Mouse (Mus musculus) bone marrow, adult 2 months (tissue): ENCODE measurements around the gene Vcp. TPM values are rescaled to one million over a fixed set of nuclear protein-coding genes. Genes with fewer than 3 reads are reported as not detected.
"Not testable (repeated sequence)": the region's sequence is repeated elsewhere in the genome, so short reads cannot be mapped to it uniquely, and the experiment has no call there.

Source experiments
- H3K27ac ChIP-seq: fragments of 200-500 bp; 2 replicates; pipeline ENCODE4 v1.5.1; 2012; ENCODE audit warnings: low read depth, mild to moderate bottlenecking, control low read depth, inconsistent platforms, low read length; ENCODE audit not compliant: control insufficient read depth, poor library complexity, insufficient read depth
- H3K4me1 ChIP-seq: fragments of 200-500 bp; 2 replicates; pipeline ENCODE4 v1.6.1; 2011; ENCODE audit warnings: low read length; ENCODE audit not compliant: control insufficient read depth, insufficient read depth
- H3K4me3 ChIP-seq: fragments of 200-500 bp; replicated peaks from 2 replicates; pipeline ENCODE3; 2011; ENCODE audit warnings: mild to moderate bottlenecking, low read depth, low read length, control low read depth; ENCODE audit not compliant: control insufficient read depth
- CTCF ChIP-seq: fragments of 200-500 bp; IDR thresholded peaks from 2 replicates; pipeline ENCODE4 v1.5.1; 2011; ENCODE audit warnings: low read length, control low read depth; ENCODE audit not compliant: control insufficient read depth, insufficient read depth
- POLR2A ChIP-seq: fragments of 200-500 bp; IDR thresholded peaks from 2 replicates; pipeline ENCODE4 v1.6.1; 2011; ENCODE audit warnings: low read depth, mild to moderate bottlenecking, control low read depth, low read length, borderline replicate concordance; ENCODE audit not compliant: control insufficient read depth
- WGBS: fragments of 180-500 bp; shearing (Covaris S2); methylation state at CpG from one replicate; pipeline ENCODE4 v1.1.7; 2018; 5-methylcytosine and 5-hydroxymethylcytosine counted together
- polyA plus RNA-seq: library from polyadenylated mRNA; stranded (reverse); fragments of >200 nt; gene quantifications from 2 replicates; pipeline ENCODE4 v1.2.4, GENCODE M21; 2011; ENCODE audit warnings: low replicate concordance; ENCODE audit not compliant: missing spikeins, insufficient read depth, insufficient read length

The Vcp gene
- polyA plus RNA-seq, 1 experiment, result 93.9 TPM

DNA sequence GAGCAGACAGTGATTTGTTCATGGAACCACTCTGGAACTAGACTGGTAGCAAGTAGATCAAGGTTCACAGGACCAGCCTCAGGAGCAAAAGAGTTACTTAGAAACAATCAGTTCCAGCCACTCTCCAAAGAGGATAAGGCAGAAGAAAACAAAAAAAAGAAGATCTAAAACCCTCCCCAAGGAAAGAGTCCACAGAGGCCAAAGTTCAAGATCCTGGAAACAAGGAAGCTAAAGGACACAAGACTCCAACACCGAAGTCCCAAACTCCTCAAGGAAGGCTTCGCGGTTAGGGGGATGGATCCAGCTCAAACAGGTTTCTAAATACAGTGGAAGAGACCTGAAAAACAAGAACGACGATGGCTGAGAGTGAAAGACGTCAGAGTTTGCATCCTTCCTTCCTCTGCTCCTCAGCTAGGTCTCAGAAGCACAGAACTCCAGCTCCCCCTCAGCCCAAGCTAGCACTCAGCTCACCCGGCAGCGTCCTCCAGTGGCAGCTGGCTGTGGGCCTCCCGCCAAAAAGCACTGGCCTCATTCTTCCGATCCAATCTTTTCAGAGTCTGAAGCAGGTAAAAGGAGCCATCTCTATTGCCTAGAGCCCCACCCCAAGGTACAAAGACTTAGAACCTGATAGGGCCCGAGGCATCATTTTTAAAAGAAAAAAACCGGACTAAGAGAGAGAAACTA, 2.6 kb upstream of the Vcp start:
- WGBS, result 88% methylated on average over 12 of the region's 12 CpGs
- H3K27ac ChIP-seq, result no peak overlapping the region
- H3K4me3 ChIP-seq, result no peak overlapping the region
- no peaks in the 10 kb centered on the region; the same call in 1 of the 2 replicates for H3K4me1 ChIP-seq
- no peak for TF ChIP-seq POLR2A

- TF ChIP-seq POLR2A (no peak), CTCF (no peak)
- 81% methylated on average over 2 of the region's 2 CpGs for WGBS
- H3K4me1 ChIP-seq, result no peaks in the 10 kb centered on the region; the same call in 1 of the 2 replicates
- no peak overlapping the region for H3K27ac ChIP-seq
- no peak overlapping the region for H3K4me3 ChIP-seq
These were observed 965 bp upstream of the Vcp start for GRCm38 (mm10) chr4:43001272-43001671.

DNA sequence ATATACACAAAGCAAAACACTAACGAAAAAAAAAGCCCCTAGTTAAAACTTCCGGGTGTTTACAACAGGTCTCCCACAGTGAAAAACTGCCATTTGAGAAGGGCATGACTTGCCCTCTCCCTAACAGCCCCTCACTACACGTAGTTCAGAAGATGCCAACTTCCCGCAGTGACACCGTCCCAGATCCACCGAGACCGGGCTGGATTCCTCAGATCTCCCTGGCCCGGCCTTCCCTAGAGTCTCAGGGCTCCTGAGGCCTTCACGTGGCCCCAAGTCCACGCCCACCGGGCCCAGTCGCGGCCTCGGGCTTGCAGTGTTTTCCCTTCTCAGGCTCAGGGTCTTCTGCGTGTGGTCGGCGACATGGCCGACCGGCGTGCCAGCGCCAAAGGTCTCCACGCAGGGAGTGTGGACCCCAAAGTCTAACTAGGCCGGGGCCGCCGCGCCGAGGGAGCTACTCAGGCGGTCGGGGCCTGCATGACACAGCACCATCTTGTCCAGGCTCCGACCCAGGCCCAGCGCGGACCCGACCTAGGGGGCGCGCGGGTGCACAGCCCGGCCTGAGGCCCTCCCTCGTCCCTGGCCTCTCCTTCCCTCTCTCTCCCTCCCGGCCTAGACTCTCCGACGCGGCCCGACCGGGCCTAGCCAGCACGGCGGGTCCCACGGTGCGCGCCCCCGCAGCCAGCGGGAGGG, 711 bp downstream of the Vcp start:
- Histone ChIP-seq H3K4me3 (peak overlapping the region; percentile 99), H3K27ac (peak overlapping the region; percentile 95), H3K4me1 (no peaks in the 10 kb centered on the region; the same call in 1 of the 2 replicates)
- TF ChIP-seq CTCF, result no peak; the same call in 1 of the 2 replicates
- TF ChIP-seq POLR2A, result peak; percentile 47; the same call in 1 of the 2 replicates
- 1% methylated on average over 51 of the region's 51 CpGs for WGBS

DNA sequence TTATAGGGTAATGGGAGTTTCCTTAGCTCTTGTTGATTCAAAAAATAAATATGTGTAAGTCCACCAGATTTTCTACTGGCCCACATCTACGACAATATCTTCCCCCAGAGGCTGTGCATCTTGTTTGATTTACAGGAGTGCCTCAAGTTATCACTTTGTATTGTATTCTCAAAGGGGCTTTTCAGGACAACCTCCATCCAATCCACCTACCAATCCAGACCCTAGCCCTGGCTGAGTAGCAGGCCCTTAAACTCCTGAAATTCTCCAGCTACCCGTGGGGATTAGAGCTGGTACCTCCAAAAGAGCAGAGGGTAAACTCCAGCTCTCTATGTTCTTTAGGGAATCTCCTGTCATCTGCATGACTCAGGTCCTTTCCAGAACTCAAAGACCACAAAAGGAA, 2.3 kb downstream of the Vcp start:
- Histone ChIP-seq H3K4me3 (no peak overlapping the region), H3K27ac (no peak overlapping the region), H3K4me1 (no peaks in the 10 kb centered on the region; the same call in 1 of the 2 replicates)
- no peak for TF ChIP-seq POLR2A
- no peak for TF ChIP-seq CTCF
- WGBS, result 34% methylated on average over 2 of the region's 2 CpGs

GRCm38 (mm10) chr4:42988296-42988695, 12.0 kb downstream of the Vcp start:
- TF ChIP-seq CTCF (no peak), POLR2A (no peak)
- H3K4me1 ChIP-seq, result no peaks in the 10 kb centered on the region
- WGBS, result 81% methylated on average over 1 of the region's 1 CpGs
- H3K4me3 ChIP-seq, result no peak overlapping the region
- H3K27ac ChIP-seq, result no peak overlapping the region

DNA sequence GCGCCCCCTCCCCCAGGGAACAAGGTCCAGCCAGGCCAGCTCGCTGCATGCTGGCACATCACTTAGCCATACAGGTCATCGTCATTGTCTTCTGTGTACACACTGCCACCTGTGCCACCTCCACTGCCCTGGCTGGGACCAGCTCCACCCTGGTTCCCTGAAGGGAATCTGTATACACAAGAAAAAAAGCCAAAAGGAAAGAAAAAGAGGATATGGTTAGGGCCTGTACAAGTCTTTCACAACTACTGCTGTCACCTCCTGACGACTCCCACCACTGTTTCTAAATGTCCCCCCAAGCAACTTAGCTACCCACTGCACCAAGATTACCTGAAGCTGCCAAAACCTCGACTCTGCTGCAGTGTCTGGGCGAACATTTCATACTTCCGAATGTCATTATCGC, 19.8 kb downstream of the Vcp start:
- not testable (repeated sequence) for H3K4me3 ChIP-seq, H3K27ac ChIP-seq, H3K4me1 ChIP-seq
- WGBS, result 68% methylated on average over 8 of the region's 8 CpGs

- Histone ChIP-seq H3K27ac (no peak overlapping the region), H3K4me1 (no peaks in the 10 kb centered on the region), H3K4me3 (no peak overlapping the region)
- TF ChIP-seq CTCF (no peak), POLR2A (no peak)
- WGBS, result 81% methylated on average over 4 of the region's 4 CpGs
These were observed 22.2 kb downstream of the Vcp start for GRCm38 (mm10) chr4:42978062-42978461.

- WGBS, result 78% methylated on average over 5 of the region's 5 CpGs
- no peak overlapping the region for H3K27ac ChIP-seq
- H3K4me1 ChIP-seq, result no peaks in the 10 kb centered on the region
- no peak overlapping the region for H3K4me3 ChIP-seq
- TF ChIP-seq CTCF, result no peak
- no peak for TF ChIP-seq POLR2A
These were observed 26.4 kb downstream of the Vcp start for GRCm38 (mm10) chr4:42973868-42974267.

GRCm38 (mm10) chr4:42972952-42973351, 27.4 kb downstream of the Vcp start:
- H3K27ac ChIP-seq, result no peak overlapping the region
- TF ChIP-seq POLR2A, result no peak
- no peak for TF ChIP-seq CTCF
- no peaks in the 10 kb centered on the region for H3K4me1 ChIP-seq
- WGBS, result 83% methylated on average over 4 of the region's 4 CpGs
- no peak overlapping the region for H3K4me3 ChIP-seq

DNA sequence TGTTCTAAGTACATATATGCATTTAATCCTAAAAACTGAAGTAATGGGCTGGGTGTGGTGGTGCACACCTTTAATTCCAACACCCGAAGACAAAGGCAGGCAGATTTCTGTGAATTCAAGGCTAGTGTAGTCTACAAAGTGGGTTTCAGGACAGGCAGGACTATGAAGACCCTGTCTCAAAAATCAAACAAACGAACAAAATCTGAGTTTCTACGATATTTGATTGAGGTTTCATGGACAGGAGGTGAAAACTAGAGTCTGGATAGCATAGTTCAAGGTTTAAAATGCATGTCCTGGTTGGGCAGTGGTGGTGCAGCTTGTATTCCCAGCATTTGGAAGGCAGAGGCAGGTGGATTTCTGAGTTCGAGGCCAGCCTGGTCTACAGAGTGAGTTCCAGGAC, 31.0 kb downstream of the Vcp start, which contains the start of gene 1700022I11Rik:
Gene 1700022I11Rik (plus strand): TSS at position 301 of the 400 bp plus-strand sequence.
- 73% methylated on average over 4 of the region's 4 CpGs for WGBS
- TF ChIP-seq POLR2A (no peak), CTCF (no peak)
- Histone ChIP-seq H3K4me1 (no peaks in the 10 kb centered on the region), H3K4me3 (no peak within 1 kb of the TSS), H3K27ac (no peak within 1 kb of the TSS)
